Mouse (Mus musculus) kidney, adult 18-20 months (tissue): ENCODE measurements around the gene Hivep3.

Source experiments
- DNase-seq: peaks from one replicate; pipeline ENCODE4 v3.0.0; 2021

The Hivep3 gene

GRCm38 (mm10) chr4:120063353-120064124, 330.0 kb downstream of the Hivep3 start:
- DNase-seq = no peak

- no peak for DNase-seq
Measured at GRCm38 (mm10) chr4:120064696-120065095, 331.1 kb downstream of the Hivep3 start, which contains the start of gene AL607142.1. Gene AL607142.1, plus strand, starts transcription at chr4:120064996.

- DNase-seq = no peak
Measured at GRCm38 (mm10) chr4:120066841-120067591, 333.4 kb downstream of the Hivep3 start.

- no peak for DNase-seq
Measured at GRCm38 (mm10) chr4:120067592-120068235, 334.1 kb downstream of the Hivep3 start.

- DNase-seq = no peak
Measured at GRCm38 (mm10) chr4:120068883-120069581, 335.4 kb downstream of the Hivep3 start.

- no peak for DNase-seq
Measured at GRCm38 (mm10) chr4:120069582-120069980, 336.0 kb downstream of the Hivep3 start.

GRCm38 (mm10) chr4:120071411-120071810, 337.8 kb downstream of the Hivep3 start:
- DNase-seq = no peak

GRCm38 (mm10) chr4:120071842-120072507, 338.4 kb downstream of the Hivep3 start:
- DNase-seq = no peak

- DNase-seq = no peak
Measured at GRCm38 (mm10) chr4:120074061-120074460, 340.5 kb downstream of the Hivep3 start.

- DNase-seq = no peak
Measured at GRCm38 (mm10) chr4:120077322-120077721, 343.7 kb downstream of the Hivep3 start.

GRCm38 (mm10) chr4:120082527-120082926, 348.9 kb downstream of the Hivep3 start:
- DNase-seq = no peak

- no peak for DNase-seq
Measured at GRCm38 (mm10) chr4:120083700-120084099, 350.1 kb downstream of the Hivep3 start.

- no peak for DNase-seq
Measured at GRCm38 (mm10) chr4:120089536-120089935, 356.0 kb downstream of the Hivep3 start.

GRCm38 (mm10) chr4:120091997-120092783, 358.6 kb downstream of the Hivep3 start:
- no peak for DNase-seq

GRCm38 (mm10) chr4:120096935-120097334, 363.4 kb downstream of the Hivep3 start:
- DNase-seq = no peak

- no peak for DNase-seq
Measured at GRCm38 (mm10) chr4:120101186-120101585, 367.6 kb downstream of the Hivep3 start.

- peak; percentile 54 for DNase-seq
Measured at GRCm38 (mm10) chr4:120104599-120104998, 371.0 kb downstream of the Hivep3 start.

- DNase-seq = no peak
Measured at GRCm38 (mm10) chr4:120106362-120106761, 372.8 kb downstream of the Hivep3 start.

- no peak for DNase-seq
Measured at GRCm38 (mm10) chr4:120107787-120108186, 374.2 kb downstream of the Hivep3 start.

- no peak for DNase-seq
Measured at GRCm38 (mm10) chr4:120115516-120115915, 381.9 kb downstream of the Hivep3 start.

- DNase-seq = no peak
Measured at GRCm38 (mm10) chr4:120116312-120116711, 382.7 kb downstream of the Hivep3 start.
